Mouse (Mus musculus) embryo, embryonic 11 days (tissue): ENCODE measurements around the gene Ift22.
"Not testable (repeated sequence)": the region's sequence is repeated elsewhere in the genome, so short reads cannot be mapped to it uniquely, and the experiment has no call there.

ENCODE experiments used
- DNase-seq: peaks from one replicate; pipeline ENCODE4 v3.0.0-alpha.2; 2015

Ift22 gene

DNA sequence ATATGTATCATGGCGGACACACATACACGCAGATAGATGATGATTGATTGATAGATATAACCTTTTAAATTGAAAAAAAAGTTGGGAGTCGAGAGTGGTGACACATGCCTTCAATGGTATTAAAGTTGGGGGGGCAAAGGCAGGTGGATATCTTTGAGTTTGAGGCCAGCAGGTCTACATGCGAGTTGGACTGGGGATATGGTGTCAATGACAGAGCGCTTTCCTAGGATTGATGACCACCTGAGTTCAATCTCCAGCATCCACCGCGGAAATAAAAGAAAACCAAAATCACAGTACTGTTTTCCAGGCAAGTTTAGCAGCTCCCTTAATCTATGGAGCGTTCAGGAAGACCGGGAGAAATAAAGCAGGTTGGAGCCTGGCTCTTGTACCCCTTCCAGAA is 363 bp upstream of the Ift22 start:
- no peak for DNase-seq

DNA sequence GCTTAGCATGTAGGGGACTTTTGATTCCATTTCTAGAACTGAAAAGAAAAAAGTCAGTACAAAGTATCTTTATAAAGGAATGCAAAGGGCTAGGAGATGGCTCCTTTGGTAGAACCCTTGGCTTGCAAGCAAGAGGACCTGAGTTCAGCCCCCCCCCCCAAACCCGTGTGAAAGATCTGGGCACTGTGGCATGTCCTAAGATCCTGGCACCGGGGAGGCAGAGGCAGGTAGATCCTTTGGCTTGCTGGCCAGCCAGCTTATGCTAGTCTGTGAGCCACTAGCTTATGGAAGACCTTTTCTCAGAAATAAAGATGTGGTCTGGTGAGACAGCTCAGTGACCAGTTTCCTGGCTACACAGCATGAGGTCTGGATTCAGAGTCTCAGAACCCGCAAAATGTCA is 6.2 kb downstream of the Ift22 start:
- no peak for DNase-seq

DNA sequence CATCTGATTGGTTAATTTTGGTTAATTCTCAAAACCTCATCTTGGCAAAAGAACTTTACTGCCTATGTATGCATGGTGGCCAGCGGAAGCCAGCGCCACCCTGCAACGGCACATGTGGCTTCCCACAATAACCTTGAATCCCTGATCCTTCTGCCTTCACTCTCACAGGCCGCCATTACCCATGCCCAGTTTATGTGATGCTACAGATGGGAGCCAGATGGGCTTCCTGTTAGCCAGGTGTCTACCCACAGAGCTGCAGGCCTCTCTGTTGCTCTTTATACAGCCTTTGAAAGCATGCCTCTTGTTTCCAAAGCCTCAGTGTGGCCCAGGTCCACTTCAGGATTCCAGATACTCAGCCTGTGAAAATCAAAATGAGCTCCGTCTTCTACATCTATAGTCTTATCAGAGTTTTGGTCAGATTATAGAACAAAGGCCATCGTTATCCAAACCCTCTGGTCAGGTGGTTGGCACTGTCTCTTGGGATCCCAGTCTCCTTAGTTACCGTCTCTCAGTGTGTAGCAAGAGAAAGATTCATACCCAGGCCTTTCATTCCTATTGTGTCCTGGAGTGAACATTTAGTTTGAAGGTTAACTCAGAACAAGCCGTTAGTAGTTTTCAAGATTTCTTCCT is 9.8 kb downstream of the Ift22 start:
- no peak for DNase-seq

DNA sequence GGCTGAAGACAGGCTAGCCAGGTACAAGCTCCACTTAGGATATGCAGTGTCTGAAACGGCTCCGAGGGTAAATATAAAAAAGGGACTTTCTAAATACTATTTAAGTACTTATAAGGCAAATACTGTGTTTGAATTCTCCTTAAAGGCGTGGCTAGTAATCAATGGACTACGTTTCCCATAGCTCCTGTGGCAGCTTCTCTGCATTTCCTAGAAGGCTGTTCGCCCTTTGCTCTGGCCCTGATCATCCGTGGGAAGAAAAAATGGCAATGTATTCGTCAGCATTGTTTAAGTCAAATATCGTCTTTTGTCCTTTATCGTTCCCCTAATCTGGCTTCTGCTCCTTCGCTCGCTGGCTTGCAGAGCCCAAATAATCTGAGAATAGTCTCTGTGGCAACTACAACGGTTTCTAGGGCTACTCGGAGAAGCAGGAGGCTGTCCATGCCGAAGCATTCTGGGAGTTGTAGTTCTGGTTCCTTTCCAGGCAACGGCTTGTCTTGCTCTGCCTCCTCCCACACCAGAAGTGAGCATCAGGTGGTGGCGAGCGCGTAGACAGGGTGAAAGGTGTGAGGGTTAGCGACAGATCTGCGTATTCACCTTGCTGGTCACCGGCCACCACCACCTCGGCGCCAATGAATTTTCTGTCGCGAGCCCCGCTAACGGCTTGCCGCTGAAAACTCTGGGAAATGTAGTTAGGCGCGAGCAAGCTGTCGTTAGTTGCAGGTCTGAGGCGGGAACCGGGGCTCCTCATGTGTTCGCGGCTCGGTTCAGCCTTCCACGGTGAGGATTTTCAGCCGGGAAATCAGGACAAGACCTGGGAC is 10.9 kb downstream of the Ift22 start:
- peak; percentile 89 for DNase-seq

DNA sequence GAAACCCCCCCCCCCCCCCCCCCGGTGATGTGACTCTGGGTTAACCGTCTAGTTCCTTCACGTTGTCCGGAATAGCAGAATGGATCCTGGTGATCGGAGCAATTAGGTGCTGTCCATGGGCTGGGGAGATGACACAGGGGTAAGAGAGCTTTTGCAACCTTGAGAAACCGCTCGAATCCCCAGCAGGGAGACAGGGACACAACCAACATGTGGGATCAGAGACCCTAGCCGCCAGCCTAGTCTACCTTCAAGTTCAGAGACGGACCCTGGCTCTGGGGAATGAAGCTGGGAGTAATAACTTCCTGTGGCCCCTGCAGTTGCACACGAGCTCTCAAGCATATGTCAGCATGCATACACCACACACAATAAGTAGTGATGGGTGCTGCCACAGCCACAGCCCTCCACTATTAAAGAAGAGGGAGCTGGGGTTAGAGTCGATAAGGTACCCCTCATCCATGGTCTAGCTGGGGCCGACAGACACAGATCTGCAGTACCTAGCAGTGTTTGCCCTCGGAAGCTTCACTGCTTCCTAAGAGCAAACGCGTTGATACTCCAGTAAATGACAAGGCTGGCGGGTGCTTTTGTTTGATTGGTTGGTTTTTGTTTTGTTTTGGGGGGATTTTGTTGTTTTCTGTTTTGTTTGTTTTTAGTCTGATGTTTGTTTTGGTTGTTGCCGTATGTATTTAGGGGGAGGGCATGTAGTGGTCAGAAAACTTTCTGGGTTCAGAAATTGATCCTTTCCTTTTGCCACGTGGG is 11.8 kb downstream of the Ift22 start:
- peak; percentile 34 for DNase-seq

DNA sequence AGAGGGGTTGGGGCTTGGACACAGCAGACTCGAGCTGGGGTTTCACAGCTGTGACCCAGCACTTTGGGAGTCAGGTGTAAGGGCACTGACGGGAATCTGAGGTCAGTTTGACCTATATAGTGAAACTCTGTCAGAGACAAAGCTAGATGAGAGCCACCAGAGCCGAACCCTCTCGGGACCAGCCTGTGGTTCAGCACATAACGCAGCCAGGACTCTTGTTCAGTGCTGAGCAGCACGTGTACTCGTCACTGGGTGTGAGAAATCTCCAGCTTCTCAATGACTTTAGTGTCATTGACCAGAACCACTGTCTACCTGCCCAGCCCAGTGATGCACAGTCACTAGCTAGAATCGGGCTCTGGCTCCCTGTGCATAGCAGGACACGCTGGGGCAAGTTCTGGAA is 14.9 kb downstream of the Ift22 start:
- no peak for DNase-seq

DNA sequence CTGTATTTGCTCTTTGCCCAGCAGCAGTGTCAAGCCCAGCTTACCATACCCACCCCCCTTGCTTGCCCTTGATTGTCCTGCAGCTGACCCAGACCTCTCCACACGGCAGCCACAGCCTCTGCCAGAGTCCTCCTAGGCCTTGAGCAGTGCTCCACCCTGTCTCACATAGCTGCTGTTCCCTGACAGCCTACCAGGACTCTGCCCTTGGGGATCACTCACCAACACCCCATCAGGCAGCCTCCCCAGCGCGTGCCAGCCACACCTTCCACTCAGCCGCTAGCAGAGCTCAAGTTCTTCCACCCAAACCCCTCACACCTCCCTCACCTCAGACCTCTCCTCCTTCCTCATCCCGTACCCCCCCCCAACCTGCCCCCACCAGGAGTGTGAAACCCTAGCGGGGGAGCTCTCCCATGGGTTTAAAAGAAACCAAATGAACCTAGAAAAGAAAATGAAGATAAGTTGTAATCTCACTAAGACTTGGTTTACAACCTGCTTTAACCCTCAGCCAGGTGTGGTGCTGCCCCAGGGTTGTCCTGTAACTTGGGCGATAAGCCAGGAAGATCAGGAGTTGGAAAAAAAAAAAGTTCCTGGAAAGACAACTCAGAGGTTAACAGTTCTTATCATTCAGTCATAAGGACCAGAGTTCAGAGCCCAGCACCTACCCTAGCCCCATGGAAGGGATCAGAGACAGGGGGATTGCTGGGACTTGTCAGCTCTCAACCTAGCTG is 16.0 kb downstream of the Ift22 start:
- no peak for DNase-seq

DNA sequence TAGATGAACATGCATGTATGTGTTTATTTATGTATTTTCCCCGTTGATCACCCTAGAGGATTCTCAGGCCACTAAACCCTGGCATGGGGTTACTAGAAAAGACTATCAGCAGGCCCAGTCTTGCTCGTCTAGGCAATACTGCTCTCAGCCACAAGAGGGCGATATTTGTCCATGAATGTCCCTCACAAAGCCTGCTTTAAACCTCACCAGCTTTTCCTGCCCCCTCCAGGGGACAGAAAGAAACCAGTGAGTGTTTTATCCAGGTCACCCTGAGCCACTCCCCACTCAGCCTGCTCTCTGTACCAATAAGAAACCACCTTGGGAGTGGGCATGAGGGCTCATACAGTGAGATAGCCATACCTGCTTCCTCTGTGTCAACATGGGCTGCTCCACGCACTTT is 21.1 kb downstream of the Ift22 start:
- DNase-seq: peak; percentile 89

DNA sequence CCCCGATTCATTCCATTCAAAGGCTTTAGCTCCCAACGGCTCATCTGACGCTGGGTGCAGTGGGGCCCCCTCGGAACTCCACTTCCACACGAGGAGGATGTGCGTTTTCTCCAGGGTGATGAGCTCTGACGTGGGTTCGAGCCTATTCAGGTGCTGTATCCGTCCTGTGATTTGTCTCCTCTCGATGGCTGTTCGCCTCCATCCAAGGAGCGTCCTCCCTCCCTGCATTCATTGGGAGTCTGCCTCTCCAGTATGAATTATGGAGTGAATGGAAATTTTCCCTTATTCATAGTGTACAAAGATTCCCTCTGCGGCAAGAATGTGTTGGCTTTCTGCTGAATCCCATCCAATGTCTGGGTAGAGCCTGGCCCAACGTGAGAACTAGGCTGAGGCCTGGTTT is 23.9 kb downstream of the Ift22 start:
- no peak for DNase-seq

DNA sequence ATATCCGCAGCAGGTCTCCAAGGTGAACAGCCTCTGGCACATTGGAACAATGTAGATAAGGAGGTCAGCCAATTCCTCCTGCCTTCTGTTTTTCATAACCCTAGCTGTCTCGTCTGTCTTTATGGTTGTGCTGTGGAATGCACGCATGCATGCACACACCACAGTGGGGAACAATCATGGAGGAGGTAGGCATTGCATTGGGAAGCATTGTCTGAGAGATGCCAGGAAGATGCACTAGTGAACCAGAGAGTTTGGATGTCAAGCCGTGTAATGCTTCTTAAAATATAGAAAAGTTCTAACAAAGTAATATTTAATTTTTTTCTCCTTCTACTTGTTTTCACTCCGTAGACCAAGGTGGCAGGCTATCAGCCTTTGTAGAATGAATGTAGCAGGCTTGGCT is 25.0 kb downstream of the Ift22 start:
- DNase-seq: no peak

DNA sequence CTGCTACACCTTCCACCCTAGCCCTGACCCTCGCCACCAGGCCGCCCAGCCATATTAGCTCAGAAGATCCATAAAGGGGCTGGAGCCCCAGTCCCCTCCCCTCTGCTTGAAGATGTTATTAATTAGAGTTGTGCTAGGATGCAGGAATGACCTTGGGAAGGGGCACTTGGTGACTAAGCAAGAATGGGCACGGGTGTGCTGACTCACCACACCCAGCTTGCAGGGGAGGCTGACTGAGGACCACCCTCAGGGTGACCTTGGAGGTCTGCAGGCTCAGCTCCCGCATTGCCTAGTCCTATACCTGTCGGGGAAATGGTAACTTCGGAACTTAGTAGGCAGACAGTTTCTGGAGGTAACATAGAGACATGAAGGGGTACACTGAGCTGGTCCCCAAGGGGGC is 26.0 kb downstream of the Ift22 start:
- DNase-seq: no peak

DNA sequence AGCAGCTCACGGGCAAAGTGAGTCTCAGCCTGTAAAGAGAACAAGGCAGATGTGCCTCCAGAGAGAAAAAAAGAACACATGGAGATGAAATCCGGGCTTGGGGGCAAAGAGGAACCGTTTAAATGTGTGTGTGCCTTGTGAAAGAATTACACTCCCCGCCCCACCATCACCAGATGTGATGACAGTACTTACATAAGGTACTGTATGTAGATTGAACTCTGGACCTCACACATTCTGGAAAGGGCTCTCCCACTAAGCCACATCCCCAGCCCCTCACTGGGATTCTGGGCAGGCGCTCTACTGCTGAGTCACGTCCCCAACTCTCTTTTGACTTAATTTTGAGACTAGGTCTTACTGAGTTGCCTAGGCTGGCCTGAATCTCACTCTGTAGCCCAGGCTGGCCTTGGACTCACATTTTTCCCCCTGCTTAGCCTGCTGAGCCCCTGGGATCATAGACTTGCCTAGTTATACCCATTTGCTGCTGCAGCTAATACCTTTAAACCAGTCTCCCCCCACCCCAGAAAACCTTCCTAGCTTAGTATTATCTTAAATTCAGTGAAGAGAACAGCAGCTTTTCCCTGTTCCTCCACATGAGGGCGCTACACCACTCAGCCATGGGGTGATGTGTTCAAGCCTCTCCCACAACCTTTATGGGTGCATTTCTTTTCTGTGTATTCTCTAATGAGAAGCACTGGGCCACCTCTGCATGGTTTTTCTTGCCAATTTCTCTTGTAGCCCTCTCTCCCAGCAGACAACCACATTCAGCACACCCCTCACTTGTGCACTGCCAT is 28.1 kb downstream of the Ift22 start:
- no peak for DNase-seq

DNA sequence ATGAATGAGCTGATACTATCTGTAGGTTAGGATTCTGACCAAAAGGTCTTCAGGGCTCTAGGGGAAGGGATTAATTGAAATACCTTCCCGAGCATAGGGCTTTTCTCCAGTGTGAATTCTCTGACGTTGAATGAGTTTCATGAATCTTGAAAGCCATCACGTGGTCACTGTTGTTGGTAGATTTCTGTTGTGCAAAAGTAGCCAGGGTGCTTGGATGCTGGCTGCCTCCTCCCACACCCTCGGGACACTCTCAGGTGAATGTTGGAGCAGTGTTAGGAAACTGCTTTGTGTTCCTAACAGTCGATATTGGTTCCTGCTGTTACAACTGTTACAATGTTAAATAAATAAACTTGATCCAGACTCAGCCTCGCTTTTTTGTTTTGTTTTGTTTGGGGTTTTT is 28.8 kb downstream of the Ift22 start:
- DNase-seq: no peak

DNA sequence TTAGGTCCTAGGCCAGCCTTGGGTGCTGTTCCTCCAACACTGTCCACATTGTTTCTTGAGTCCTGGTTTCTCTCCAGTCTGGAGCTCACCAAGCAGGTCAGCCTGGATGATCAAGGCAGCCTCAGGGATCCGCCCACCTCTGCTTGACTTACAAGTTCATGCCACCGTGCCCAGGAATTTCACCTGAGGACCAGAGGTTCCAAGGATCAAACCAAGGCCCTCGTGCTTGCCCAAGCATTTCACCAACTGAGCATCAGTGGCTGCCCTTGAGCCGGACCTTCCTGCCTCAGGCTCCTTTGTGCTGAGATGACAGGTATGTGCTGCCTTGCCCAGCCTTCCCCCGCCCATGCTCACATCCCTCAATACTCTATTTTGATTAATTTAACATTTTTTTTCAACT is 29.7 kb downstream of the Ift22 start:
- DNase-seq: no peak

DNA sequence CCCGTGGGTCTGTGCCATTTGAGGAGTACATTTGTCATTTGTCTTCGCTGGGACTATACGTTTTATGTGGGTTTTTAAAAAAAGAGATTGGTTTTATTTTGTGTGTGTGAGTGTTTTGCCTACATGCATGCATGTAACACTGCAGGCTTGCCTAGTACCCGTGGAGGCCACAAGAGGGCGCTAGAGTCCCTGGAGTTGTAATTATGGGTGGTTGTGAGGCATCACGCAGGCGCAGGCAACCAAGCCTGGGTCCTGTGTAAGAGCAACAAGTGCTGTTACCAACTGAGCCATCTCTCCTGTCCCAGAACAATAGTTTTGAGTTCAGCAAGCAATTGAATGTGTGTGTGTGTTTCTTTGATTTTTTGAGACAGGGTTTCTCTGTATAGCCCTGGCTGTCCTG is 31.3 kb downstream of the Ift22 start:
- no peak for DNase-seq

DNA sequence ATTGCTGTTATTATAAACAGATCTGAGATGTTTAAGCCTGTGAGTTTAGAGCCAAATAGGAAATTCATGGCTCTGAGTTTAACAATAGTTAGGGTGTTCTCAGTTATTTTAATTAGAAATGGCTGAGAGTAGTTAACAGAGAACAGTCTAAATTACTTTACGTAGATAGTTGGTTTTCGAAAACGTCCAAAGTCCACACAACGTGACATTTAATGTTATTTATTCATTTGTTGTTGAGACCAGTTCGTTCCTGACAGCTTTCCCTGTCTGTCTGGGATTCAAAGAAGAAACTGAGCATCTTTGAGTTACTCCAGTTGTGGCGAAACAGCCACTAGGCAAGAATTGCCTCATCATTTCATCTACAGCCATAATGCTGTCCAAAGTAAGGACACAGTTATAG is 32.1 kb downstream of the Ift22 start:
- not testable (repeated sequence) for DNase-seq

DNA sequence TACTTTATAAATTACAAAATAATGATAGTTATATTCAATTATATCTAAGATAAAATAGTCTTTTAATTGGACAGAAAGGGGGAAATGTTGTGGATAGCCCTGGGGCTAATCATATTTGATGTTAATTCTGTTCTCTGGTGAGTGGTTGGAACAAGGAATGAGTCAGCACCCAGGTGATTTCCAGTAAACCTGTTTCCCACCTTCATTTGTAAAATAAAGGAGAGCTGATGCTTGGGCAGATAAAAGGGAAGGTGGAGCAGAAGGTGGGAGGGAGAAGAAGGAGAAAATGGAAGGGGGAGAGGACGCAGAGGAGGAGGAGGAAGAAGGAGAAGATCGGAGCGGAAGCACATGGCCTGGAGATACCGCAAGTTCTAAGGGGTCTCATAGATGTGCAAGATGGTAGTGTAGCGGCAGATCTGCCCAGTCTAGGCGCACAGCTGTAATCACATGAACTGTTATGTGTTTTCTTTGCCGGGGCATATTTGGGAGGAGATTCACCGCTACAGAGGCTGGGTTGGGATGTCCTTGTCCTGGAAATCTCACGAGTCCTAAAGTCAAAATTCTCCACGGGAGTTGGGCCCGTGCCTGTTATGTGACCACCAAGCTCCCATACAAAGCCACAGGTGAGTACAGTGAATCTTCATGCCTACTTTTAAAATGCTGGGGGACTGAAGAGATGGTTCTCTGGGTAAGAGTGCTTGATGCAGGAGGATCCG is 33.1 kb downstream of the Ift22 start:
- DNase-seq: no peak

DNA sequence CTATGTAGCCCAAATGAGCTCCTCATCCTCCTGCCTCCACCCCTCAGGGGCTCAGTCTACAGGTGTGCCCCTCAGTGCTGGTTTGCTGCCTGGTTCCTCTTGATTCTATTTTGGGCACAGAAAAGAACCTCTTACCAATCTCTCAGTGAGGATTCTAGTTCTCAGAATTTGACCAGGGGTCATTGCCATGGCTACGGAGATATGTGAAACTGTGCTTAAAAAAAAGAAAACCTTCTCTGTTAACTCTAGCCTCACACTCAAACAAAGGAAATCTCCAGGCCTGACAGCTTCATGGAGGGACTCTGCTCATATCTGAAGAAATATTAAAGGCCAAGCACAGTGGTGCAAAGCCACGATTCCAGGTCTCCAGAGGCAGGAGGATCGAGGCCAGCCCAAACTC is 34.8 kb downstream of the Ift22 start:
- peak; percentile 26 for DNase-seq

DNA sequence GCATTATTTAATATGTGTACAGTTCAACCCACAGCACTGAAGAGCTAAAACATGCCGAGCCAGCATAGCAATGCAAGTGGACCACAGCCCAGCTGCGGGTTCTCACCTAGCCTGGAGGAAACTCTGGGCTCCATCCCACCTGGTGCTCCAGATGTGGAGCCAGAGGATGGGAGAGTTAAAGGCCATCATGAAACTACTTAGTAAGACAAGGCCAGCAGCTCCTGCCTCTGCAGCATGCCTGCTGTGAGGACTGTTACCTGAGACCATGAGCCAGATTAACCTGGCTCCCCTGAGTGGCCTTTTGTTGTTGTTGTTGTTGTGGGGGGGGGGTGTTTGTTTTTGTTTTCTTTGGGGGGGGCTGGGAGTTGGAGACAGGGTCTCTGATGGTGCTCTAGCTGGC is 35.4 kb downstream of the Ift22 start:
- DNase-seq: no peak

DNA sequence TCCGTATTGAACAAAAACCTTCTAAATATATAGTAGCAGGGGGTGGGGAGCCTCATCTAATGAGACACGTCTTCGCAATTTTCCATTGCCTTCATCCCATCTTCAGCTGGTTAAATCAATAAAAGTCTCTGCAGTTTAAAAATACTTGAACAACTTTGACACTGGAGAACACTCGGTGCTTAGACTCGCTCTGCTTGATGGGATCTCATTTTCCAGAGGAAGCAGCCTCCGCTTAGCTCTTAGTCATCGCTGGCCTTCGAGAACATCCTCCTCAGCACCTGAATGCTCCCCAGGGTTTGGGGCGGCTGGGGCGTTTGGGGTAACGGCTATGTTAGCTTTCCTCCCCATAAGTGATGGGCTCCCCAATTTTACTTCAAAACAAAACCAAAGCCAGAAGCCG is 37.1 kb downstream of the Ift22 start:
- DNase-seq: no peak

DNA sequence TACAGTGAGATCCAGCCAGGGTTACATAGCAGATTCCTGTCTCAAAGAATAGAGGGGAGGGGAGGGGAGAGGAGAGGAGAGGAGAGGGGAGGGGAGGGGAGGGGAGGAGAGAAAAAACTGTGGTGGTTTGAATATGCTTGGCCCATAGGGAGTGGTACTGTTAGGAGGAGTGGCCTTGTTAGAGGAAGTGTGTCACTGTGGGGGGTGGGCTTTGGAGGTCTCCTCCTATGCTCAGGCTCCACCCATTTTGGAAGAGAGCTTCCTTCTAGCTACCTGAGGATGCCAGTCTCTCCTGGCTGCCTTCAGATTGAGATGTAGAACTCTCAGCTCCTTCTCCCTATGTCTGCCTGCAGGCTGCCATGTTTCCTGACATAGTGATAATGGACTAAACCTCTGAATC is 39.9 kb downstream of the Ift22 start:
- DNase-seq: no peak
